Mouse (Mus musculus): ENCODE measurements around the gene Gm17949. TPM values are rescaled to one million over a fixed set of nuclear protein-coding genes. Genes with fewer than 3 reads are reported as not detected.

Gm17949 gene
- polyA plus RNA-seq (2015; fragmentation: Illumina TruSeq; extraction: RNeasy Lipid Tissue Mini Kit (QIAGEN cat#74804); ENCODE audit: low read depth, low replicate concordance): not detected

GRCm38 (mm10) chr17:57011236-57012141, at the start of gene Gm17949, which contains the start of gene Gtf2f1:
Gene Gm17949 (plus strand): TSS chr17:57011469.
Gene Gtf2f1 (minus strand): TSS chr17:57011288.

GRCm38 (mm10) chr17:56982013-56982412, 29.3 kb upstream of the Gm17949 start, which contains the start of gene Acer1:
Gene Acer1 (minus strand): TSS chr17:56982126.

GRCm38 (mm10) chr17:56990115-56990746, 21.0 kb upstream of the Gm17949 start, which contains the start of gene Clpp:
Gene Clpp (plus strand): TSS chr17:56990305.

GRCm38 (mm10) chr17:56997029-56997667, 14.1 kb upstream of the Gm17949 start, which contains the start of gene Alkbh7:
Gene Alkbh7 (plus strand): TSS chr17:56997339.

GRCm38 (mm10) chr17:56999968-57000609, 11.2 kb upstream of the Gm17949 start, which contains the start of gene Pspn:
Gene Pspn (minus strand): TSS chr17:57000018.

GRCm38 (mm10) chr17:57030931-57031660, 19.8 kb downstream of the Gm17949 start, which contains the start of gene Khsrp:
Gene Khsrp (minus strand): TSS chr17:57031522.

GRCm38 (mm10) chr17:57041554-57041953, 30.3 kb downstream of the Gm17949 start, which contains the start of gene Slc25a41:
Gene Slc25a41 (minus strand): TSS chr17:57041654.

GRCm38 (mm10) chr17:57058891-57059485, 47.7 kb downstream of the Gm17949 start, which contains the start of gene Crb3:
Gene Crb3 (plus strand): TSS chr17:57059105.

GRCm38 (mm10) chr17:57059486-57059977, 48.3 kb downstream of the Gm17949 start, which contains the start of gene Slc25a23:
Gene Slc25a23 (minus strand): TSS chr17:57059863.

Other genes with a start within 250 kb of the Gm17949 start
- gene Dus3l, start 246.7 kb upstream of the Gm17949 start, polyA plus RNA-seq (2015; fragmentation: Illumina TruSeq; extraction: RNeasy Lipid Tissue Mini Kit (QIAGEN cat#74804); ENCODE audit: low read depth, low replicate concordance): 73.7 TPM
- gene Prr22, start 241.2 kb upstream of the Gm17949 start, polyA plus RNA-seq (2015; fragmentation: Illumina TruSeq; extraction: RNeasy Lipid Tissue Mini Kit (QIAGEN cat#74804); ENCODE audit: low read depth, low replicate concordance): 1.7 TPM
- gene Rfx2, start 180.5 kb upstream of the Gm17949 start, polyA plus RNA-seq (2015; fragmentation: Illumina TruSeq; extraction: RNeasy Lipid Tissue Mini Kit (QIAGEN cat#74804); ENCODE audit: low read depth, low replicate concordance): 2.1 TPM
- gene Acsbg2, start 137.0 kb upstream of the Gm17949 start, polyA plus RNA-seq (2015; fragmentation: Illumina TruSeq; extraction: RNeasy Lipid Tissue Mini Kit (QIAGEN cat#74804); ENCODE audit: low read depth, low replicate concordance): not detected
- 0.33 TPM for gene 1700061G19Rik, start 136.0 kb upstream of the Gm17949 start, polyA plus RNA-seq (2015; fragmentation: Illumina TruSeq; extraction: RNeasy Lipid Tissue Mini Kit (QIAGEN cat#74804); ENCODE audit: low read depth, low replicate concordance)
- 54.9 TPM for gene Mllt1, start 76.1 kb upstream of the Gm17949 start, polyA plus RNA-seq (2015; fragmentation: Illumina TruSeq; extraction: RNeasy Lipid Tissue Mini Kit (QIAGEN cat#74804); ENCODE audit: low read depth, low replicate concordance)
- not detected for gene Acer1, start 29.3 kb upstream of the Gm17949 start, polyA plus RNA-seq (2015; fragmentation: Illumina TruSeq; extraction: RNeasy Lipid Tissue Mini Kit (QIAGEN cat#74804); ENCODE audit: low read depth, low replicate concordance)
- 109 TPM for gene Clpp, start 21.2 kb upstream of the Gm17949 start, polyA plus RNA-seq (2015; fragmentation: Illumina TruSeq; extraction: RNeasy Lipid Tissue Mini Kit (QIAGEN cat#74804); ENCODE audit: low read depth, low replicate concordance)
- gene Alkbh7, start 14.1 kb upstream of the Gm17949 start, polyA plus RNA-seq (2015; fragmentation: Illumina TruSeq; extraction: RNeasy Lipid Tissue Mini Kit (QIAGEN cat#74804); ENCODE audit: low read depth, low replicate concordance): 39.4 TPM
- gene Pspn, start 11.5 kb upstream of the Gm17949 start, polyA plus RNA-seq (2015; fragmentation: Illumina TruSeq; extraction: RNeasy Lipid Tissue Mini Kit (QIAGEN cat#74804); ENCODE audit: low read depth, low replicate concordance): not detected
- gene Gtf2f1, start 181 bp upstream of the Gm17949 start, polyA plus RNA-seq (2015; fragmentation: Illumina TruSeq; extraction: RNeasy Lipid Tissue Mini Kit (QIAGEN cat#74804); ENCODE audit: low read depth, low replicate concordance): 70.7 TPM
- 44.1 TPM for gene Khsrp, start 20.1 kb downstream of the Gm17949 start, polyA plus RNA-seq (2015; fragmentation: Illumina TruSeq; extraction: RNeasy Lipid Tissue Mini Kit (QIAGEN cat#74804); ENCODE audit: low read depth, low replicate concordance)
- gene Slc25a41, start 30.2 kb downstream of the Gm17949 start, polyA plus RNA-seq (2015; fragmentation: Illumina TruSeq; extraction: RNeasy Lipid Tissue Mini Kit (QIAGEN cat#74804); ENCODE audit: low read depth, low replicate concordance): not detected
- 1.5 TPM for gene Crb3, start 47.6 kb downstream of the Gm17949 start, polyA plus RNA-seq (2015; fragmentation: Illumina TruSeq; extraction: RNeasy Lipid Tissue Mini Kit (QIAGEN cat#74804); ENCODE audit: low read depth, low replicate concordance)
- 246 TPM for gene Slc25a23, start 48.4 kb downstream of the Gm17949 start, polyA plus RNA-seq (2015; fragmentation: Illumina TruSeq; extraction: RNeasy Lipid Tissue Mini Kit (QIAGEN cat#74804); ENCODE audit: low read depth, low replicate concordance)
- gene Dennd1c, start 67.0 kb downstream of the Gm17949 start, polyA plus RNA-seq (2015; fragmentation: Illumina TruSeq; extraction: RNeasy Lipid Tissue Mini Kit (QIAGEN cat#74804); ENCODE audit: low read depth, low replicate concordance): 1.8 TPM
- gene Tubb4a, start 76.3 kb downstream of the Gm17949 start, polyA plus RNA-seq (2015; fragmentation: Illumina TruSeq; extraction: RNeasy Lipid Tissue Mini Kit (QIAGEN cat#74804); ENCODE audit: low read depth, low replicate concordance): 670 TPM
- 0.73 TPM for gene Tnfsf9, start 93.9 kb downstream of the Gm17949 start, polyA plus RNA-seq (2015; fragmentation: Illumina TruSeq; extraction: RNeasy Lipid Tissue Mini Kit (QIAGEN cat#74804); ENCODE audit: low read depth, low replicate concordance)
- not detected for gene Cd70, start 138.3 kb downstream of the Gm17949 start, polyA plus RNA-seq (2015; fragmentation: Illumina TruSeq; extraction: RNeasy Lipid Tissue Mini Kit (QIAGEN cat#74804); ENCODE audit: low read depth, low replicate concordance)
- not detected for gene Tnfsf14, start 182.7 kb downstream of the Gm17949 start, polyA plus RNA-seq (2015; fragmentation: Illumina TruSeq; extraction: RNeasy Lipid Tissue Mini Kit (QIAGEN cat#74804); ENCODE audit: low read depth, low replicate concordance)
- 1.1 TPM for gene C3, start 216.7 kb downstream of the Gm17949 start, polyA plus RNA-seq (2015; fragmentation: Illumina TruSeq; extraction: RNeasy Lipid Tissue Mini Kit (QIAGEN cat#74804); ENCODE audit: low read depth, low replicate concordance)
- gene Gpr108, start 237.0 kb downstream of the Gm17949 start, polyA plus RNA-seq (2015; fragmentation: Illumina TruSeq; extraction: RNeasy Lipid Tissue Mini Kit (QIAGEN cat#74804); ENCODE audit: low read depth, low replicate concordance): 26.0 TPM
- 10.5 TPM for gene Trip10, start 238.0 kb downstream of the Gm17949 start, polyA plus RNA-seq (2015; fragmentation: Illumina TruSeq; extraction: RNeasy Lipid Tissue Mini Kit (QIAGEN cat#74804); ENCODE audit: low read depth, low replicate concordance)

Data from brain, adult 10 weeks (tissue).